Comparison of ENCODE assay signal across 8 mouse cellular contexts in the genomic region with DNA sequence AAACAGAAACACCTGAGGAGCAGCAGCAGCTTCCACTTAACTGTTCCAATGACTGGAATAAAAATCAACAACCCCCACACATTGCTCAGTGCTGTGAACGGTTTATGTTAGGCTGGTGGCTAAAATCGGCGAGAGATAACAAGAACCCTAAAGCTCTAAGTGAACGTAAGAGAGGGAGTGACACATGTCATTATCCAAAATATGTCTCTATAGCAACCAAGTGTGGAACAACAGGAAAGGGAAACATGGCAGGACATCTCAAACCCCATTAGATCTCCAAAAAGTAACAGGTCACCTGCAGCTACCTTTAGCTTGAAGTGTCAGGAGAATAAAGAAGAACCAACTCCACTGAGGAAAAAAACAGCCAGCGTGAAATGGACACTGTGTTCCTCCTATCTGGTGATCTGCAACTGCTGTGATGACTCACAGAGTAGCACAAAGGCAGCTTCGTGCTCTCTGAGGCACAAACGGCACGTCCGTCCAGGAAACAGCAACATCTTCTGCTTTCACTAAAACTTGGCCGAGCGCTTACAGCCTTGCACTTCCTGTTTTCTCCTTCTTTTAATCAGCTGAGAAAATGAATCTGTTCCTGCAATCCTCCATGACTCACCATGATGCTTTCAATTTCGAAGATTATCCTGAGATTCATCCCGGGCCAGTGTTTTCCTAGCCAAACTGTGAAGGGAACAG. TPM values are rescaled to one million over a fixed set of nuclear protein-coding genes. Genes with fewer than 3 reads are reported as not detected.
DNase-seq lines count a peak whose midpoint lies in the region; ATAC-seq and TF ChIP-seq lines count a peak whose summit lies in the region.

No protein-coding gene starts in this region.

- peak overlapping the region; percentile 45 for H3K4me2 ChIP-seq in heart, embryonic 12.5 days
- peak overlapping the region; percentile 17; the same call in 1 of the 2 replicates for H3K4me2 ChIP-seq in lung, embryonic 15.5 days
- 0 out of 2 replicates have a peak overlapping the region, but pooled peaks have one; percentile 17 for H3K4me2 ChIP-seq in stomach, postnatal 0 days (replicated peaks; ENCODE audit: low read depth)
- no peak overlapping the region for H3K4me2 ChIP-seq in hindbrain, postnatal 0 days (ENCODE audit: low read depth, low read length)

- no peak overlapping the region for H3K9ac ChIP-seq in heart, embryonic 12.5 days
- no peak overlapping the region for H3K9ac ChIP-seq in lung, embryonic 15.5 days
- no peak overlapping the region for H3K9ac ChIP-seq in stomach, postnatal 0 days (ENCODE audit: low read length)
- no peak overlapping the region for H3K9ac ChIP-seq in hindbrain, postnatal 0 days (replicated peaks; ENCODE audit: low read length)

- peaks cover 8% of the 10 kb centered on the region; the same call in 1 of the 2 replicates for H3K4me1 ChIP-seq in heart, embryonic 12.5 days (replicated peaks)
- no peaks in the 10 kb centered on the region for H3K4me1 ChIP-seq in lung, embryonic 15.5 days
- no peaks in the 10 kb centered on the region for H3K4me1 ChIP-seq in stomach, postnatal 0 days (replicated peaks; ENCODE audit: control insufficient read depth, insufficient read depth)
- no peaks in the 10 kb centered on the region for H3K4me1 ChIP-seq in hindbrain, postnatal 0 days (ENCODE audit: insufficient read depth, low read length)

- no peak overlapping the region for H3K4me3 ChIP-seq in heart, embryonic 12.5 days
- H3K4me3 ChIP-seq in lung, embryonic 15.5 days: no peak overlapping the region
- H3K4me3 ChIP-seq in stomach, postnatal 0 days (ENCODE audit: low read depth, low read length): no peak overlapping the region
- no peak overlapping the region for H3K4me3 ChIP-seq in hindbrain, postnatal 0 days (ENCODE audit: low read length)

- no peaks in the 10 kb centered on the region for H3K36me3 ChIP-seq in heart, embryonic 12.5 days
- H3K36me3 ChIP-seq in lung, embryonic 15.5 days: no peaks in the 10 kb centered on the region
- no peaks in the 10 kb centered on the region for H3K36me3 ChIP-seq in stomach, postnatal 0 days (ENCODE audit: control insufficient read depth, insufficient read depth, low read length)
- no peaks in the 10 kb centered on the region for H3K36me3 ChIP-seq in hindbrain, postnatal 0 days (ENCODE audit: insufficient read depth, low read length)

- H3K9me3 ChIP-seq in heart, embryonic 12.5 days (replicated peaks): no peaks in the 10 kb centered on the region
- H3K9me3 ChIP-seq in lung, embryonic 15.5 days: no peaks in the 10 kb centered on the region
- H3K9me3 ChIP-seq in stomach, postnatal 0 days (ENCODE audit: control insufficient read depth, low read length): no peaks in the 10 kb centered on the region
- H3K9me3 ChIP-seq in hindbrain, postnatal 0 days (ENCODE audit: low read length): no peaks in the 10 kb centered on the region

- no peaks in the 10 kb centered on the region for H3K27me3 ChIP-seq in heart, embryonic 12.5 days (replicated peaks)
- no peaks in the 10 kb centered on the region for H3K27me3 ChIP-seq in lung, embryonic 15.5 days
- H3K27me3 ChIP-seq in stomach, postnatal 0 days (ENCODE audit: control insufficient read depth, insufficient read depth, low read length): no peaks in the 10 kb centered on the region
- no peaks in the 10 kb centered on the region for H3K27me3 ChIP-seq in hindbrain, postnatal 0 days (ENCODE audit: insufficient read depth, low read length)

- DNase-seq in ovary, postnatal 36 days (ENCODE audit: low spot score): peak; percentile 24
- DNase-seq in ovary, postnatal 10 days (ENCODE audit: low spot score): no peak
- peak; percentile 76 for DNase-seq in adipocyte (ENCODE audit: low spot score)
- no peak for DNase-seq in stomach, postnatal 0 days (ENCODE audit: low spot score)
- DNase-seq in hindbrain, postnatal 0 days (ENCODE audit: low spot score): no peak
- no peak for DNase-seq in cerebellum, adult 11 months

- 37% methylated on average over 13 of the region's 13 CpGs for WGBS in heart, embryonic 12.5 days
- WGBS in lung, embryonic 15.5 days: 52% methylated on average over 13 of the region's 13 CpGs
- WGBS in stomach, postnatal 0 days: 36% methylated on average over 13 of the region's 13 CpGs
- WGBS in hindbrain, postnatal 0 days: 64% methylated on average over 13 of the region's 13 CpGs

- TF ChIP-seq CTCF in stomach, postnatal 0 days (IDR thresholded peaks at IDR 0.05; ENCODE audit: low read depth): no peak
- no peak for TF ChIP-seq CTCF in hindbrain, postnatal 0 days (IDR thresholded peaks at IDR 0.05; ENCODE audit: low read depth)

- ATAC-seq in heart, embryonic 12.5 days (ENCODE audit: insufficient number of reproducible peaks, low FRiP score): no peak
- ATAC-seq in lung, embryonic 15.5 days (ENCODE audit: borderline replicate concordance, extremely low read depth, low FRiP score, low TSS enrichment): no peak
- ATAC-seq in stomach, postnatal 0 days (ENCODE audit: low FRiP score, low TSS enrichment): peak; percentile 76
- no peak for ATAC-seq in hindbrain, postnatal 0 days

- no peak for TF ChIP-seq EP300 in stomach, postnatal 0 days (optimal IDR thresholded peaks at IDR 0.05)

- no peak overlapping the region for H3K27ac ChIP-seq in heart, embryonic 12.5 days (ENCODE audit: poor library complexity, severe bottlenecking)
- H3K27ac ChIP-seq in lung, embryonic 15.5 days: no peak overlapping the region
- no peak overlapping the region for H3K27ac ChIP-seq in stomach, postnatal 0 days (replicated peaks)
- no peak overlapping the region for H3K27ac ChIP-seq in hindbrain, postnatal 0 days

RNA-seq across cellular contexts. Expression of a gene that starts 23.5 kb away (rescaled TPM):
- polyA plus RNA-seq in heart, embryonic 12.5 days (2016; fragmentation: Nextera tagmentation; extraction: Ambion mirVana): 16.0 and 16.3 TPM in 2 replicates
- 10.2 and 10.6 TPM in 2 replicates for polyA plus RNA-seq in lung, embryonic 15.5 days (2015; fragmentation: Nextera tagmentation; extraction: Ambion mirVana)
- 10.1 and 10.2 TPM in 2 replicates for polyA plus RNA-seq in stomach, postnatal 0 days (2015; fragmentation: Nextera tagmentation; extraction: Ambion mirVana)
- 10.9 and 13.2 TPM in 2 replicates for total RNA-seq in hindbrain, postnatal 0 days (2014; rRNA removed)
- 13.9 and 14.9 TPM in 2 replicates for polyA plus RNA-seq in hindbrain, postnatal 0 days (2015; fragmentation: Nextera tagmentation; extraction: Ambion mirVana)

Comparison
In these comparisons a context has a peak if more than half of its experiments do, and no peak if none do; other contexts are left out.
1. DNase-seq: peak in ovary, postnatal 36 days (single experiment) and adipocyte (single experiment); none in ovary, postnatal 10 days (single experiment), stomach, postnatal 0 days (single experiment), hindbrain, postnatal 0 days (single experiment) and cerebellum, adult 11 months (single experiment).